Mouse (Mus musculus) adrenal gland, postnatal 4 days (tissue): ENCODE data around the gene Sh2d3c. TPM values are rescaled to one million over a fixed set of nuclear protein-coding genes. Genes with fewer than 3 reads are reported as not detected.

ENCODE experiments used
- DNase-seq, 2 experiments: peaks; one replicate each; pipeline ENCODE4 v3.0.0; 2021 to 2022; ENCODE audit warnings: low spot score in 2 of 2, mixed read lengths in 2 of 2
- total RNA-seq, 2 experiments: library from RNA; stranded (reverse); gene quantifications; 2 replicates each; pipeline ENCODE4 v1.2.3; 2021

The Sh2d3c gene
- total RNA-seq, 2 experiments from 2014 or later: 32.3 to 32.9 TPM

- no peak for DNase-seq
Measured at GRCm38 (mm10) chr2:32722581-32722980, 1.7 kb downstream of the Sh2d3c start.

- DNase-seq: no peak
Measured at GRCm38 (mm10) chr2:32724149-32724548, 3.3 kb downstream of the Sh2d3c start.

GRCm38 (mm10) chr2:32724832-32725790, 4.3 kb downstream of the Sh2d3c start:
- no peak for DNase-seq

- DNase-seq: peak; percentile 40 to 85
Measured at GRCm38 (mm10) chr2:32727435-32727834, 6.6 kb downstream of the Sh2d3c start.

- no peak for DNase-seq
Measured at GRCm38 (mm10) chr2:32728463-32728862, 7.6 kb downstream of the Sh2d3c start.

- DNase-seq: no peak
Measured at GRCm38 (mm10) chr2:32729547-32729946, 8.7 kb downstream of the Sh2d3c start.

- DNase-seq: no peak
Measured at GRCm38 (mm10) chr2:32730854-32731253, 10.0 kb downstream of the Sh2d3c start.

GRCm38 (mm10) chr2:32731911-32732310, 11.1 kb downstream of the Sh2d3c start:
- no peak for DNase-seq

- no peak for DNase-seq
Measured at GRCm38 (mm10) chr2:32732695-32733094, 11.8 kb downstream of the Sh2d3c start.

- no peak for DNase-seq
Measured at GRCm38 (mm10) chr2:32734480-32734879, 13.6 kb downstream of the Sh2d3c start.

- DNase-seq: no peak
Measured at GRCm38 (mm10) chr2:32734933-32735332, 14.1 kb downstream of the Sh2d3c start.

GRCm38 (mm10) chr2:32736306-32736829, 15.5 kb downstream of the Sh2d3c start:
- DNase-seq: no peak

- no peak for DNase-seq
Measured at GRCm38 (mm10) chr2:32737008-32737407, 16.2 kb downstream of the Sh2d3c start.

- no peak for DNase-seq
Measured at GRCm38 (mm10) chr2:32739311-32739710, 18.5 kb downstream of the Sh2d3c start.

- no peak for DNase-seq
Measured at GRCm38 (mm10) chr2:32740916-32741272, 20.0 kb downstream of the Sh2d3c start, which contains the start of gene 6330409D20Rik. TSS of gene 6330409D20Rik (minus strand) at chr2:32741016.

- DNase-seq: no peak
Measured at GRCm38 (mm10) chr2:32741273-32742172, 20.7 kb downstream of the Sh2d3c start.

GRCm38 (mm10) chr2:32742173-32742531, 21.3 kb downstream of the Sh2d3c start:
- no peak for DNase-seq

- no peak for DNase-seq
Measured at GRCm38 (mm10) chr2:32744272-32744982, 23.6 kb downstream of the Sh2d3c start.

GRCm38 (mm10) chr2:32749082-32749481, 28.2 kb downstream of the Sh2d3c start:
- DNase-seq: no peak

GRCm38 (mm10) chr2:32750199-32750598, 29.3 kb downstream of the Sh2d3c start:
- DNase-seq: no peak
